Mouse (Mus musculus) neural tube, embryonic 10.5 days (tissue): ENCODE measurements around the gene Gm7358.
"Not testable (repeated sequence)": the region's sequence is repeated elsewhere in the genome, so short reads cannot be mapped to it uniquely, and the experiment has no call there.

Source experiments
- DNase-seq: peaks from one replicate; pipeline ENCODE4 v3.0.0-alpha.2; 2017; ENCODE audit warnings: low spot score; ENCODE audit errors: extremely low spot score

Gene Gm7358

GRCm38 (mm10) chr17:14059431-14059830 lies at the start of gene Gm7358:
TSS of gene Gm7358 (minus strand) at chr17:14059531.
- DNase-seq, result not testable (repeated sequence)

- not testable (repeated sequence) for DNase-seq
These were observed 43.7 kb upstream of the Gm7358 start for GRCm38 (mm10) chr17:14103018-14103417.

GRCm38 (mm10) chr17:14101446-14101980 lies 42.2 kb upstream of the Gm7358 start:
- DNase-seq, result not testable (repeated sequence)

GRCm38 (mm10) chr17:14099886-14100285 lies 40.6 kb upstream of the Gm7358 start:
- not testable (repeated sequence) for DNase-seq

- DNase-seq, result not testable (repeated sequence)
These were observed 34.8 kb upstream of the Gm7358 start for GRCm38 (mm10) chr17:14094165-14094564.

GRCm38 (mm10) chr17:14086629-14087028 lies 27.3 kb upstream of the Gm7358 start:
- not testable (repeated sequence) for DNase-seq

- DNase-seq, result not testable (repeated sequence)
These were observed 17.5 kb downstream of the Gm7358 start for GRCm38 (mm10) chr17:14041880-14042279.

- DNase-seq, result not testable (repeated sequence)
These were observed 22.3 kb downstream of the Gm7358 start for GRCm38 (mm10) chr17:14037012-14037411.

- not testable (repeated sequence) for DNase-seq
These were observed 23.2 kb downstream of the Gm7358 start for GRCm38 (mm10) chr17:14036113-14036512.
